ENCODE assay signal across 29 mouse cellular contexts in the genomic region with DNA sequence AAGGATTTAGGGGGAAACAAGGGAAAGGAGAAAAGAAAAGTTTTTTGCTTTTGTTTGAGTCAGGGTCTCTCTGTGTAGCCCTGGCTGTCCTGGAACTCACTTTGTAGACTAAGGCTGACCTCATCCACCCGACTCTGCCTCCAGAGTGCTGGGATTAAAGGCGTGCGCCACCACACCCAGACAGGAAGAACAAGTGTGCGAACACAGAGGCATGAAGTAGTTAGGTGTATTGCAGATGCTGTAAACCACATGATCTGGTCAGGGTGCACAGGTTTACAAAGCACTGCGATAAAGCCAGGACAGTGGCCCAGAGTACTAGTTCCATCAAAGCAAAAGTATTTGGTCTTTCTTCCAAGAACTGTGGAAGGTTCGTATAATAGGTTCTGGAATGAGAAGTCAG. TPM values are rescaled to one million over a fixed set of nuclear protein-coding genes. Genes with fewer than 3 reads are reported as not detected.
"Had no signal": no experiment of that assay in that cellular context is flagged by ENCODE, and none has a peak within 500 bp of the region (broad histone marks: within the 10 kb centered on the region; RNA-seq: fewer than 3 reads in every experiment).

No protein-coding gene starts in this region.

- H3K27me3 ChIP-seq: heart, embryonic 13.5 days; heart, embryonic 15.5 days; hindbrain, embryonic 13.5 days; hindbrain, embryonic 15.5 days; kidney, embryonic 15.5 days; limb, embryonic 13.5 days; limb, embryonic 15.5 days; liver, embryonic 12.5 days had no signal

- H3K9me3 ChIP-seq: heart, embryonic 13.5 days; heart, embryonic 15.5 days; hindbrain, embryonic 13.5 days; hindbrain, embryonic 15.5 days; kidney, embryonic 15.5 days; limb, embryonic 13.5 days; limb, embryonic 15.5 days; liver, embryonic 12.5 days had no signal

- H3K4me2 ChIP-seq: heart, embryonic 11.5 days; heart, embryonic 13.5 days; heart, embryonic 15.5 days; hindbrain, embryonic 13.5 days; hindbrain, embryonic 15.5 days; kidney, embryonic 15.5 days; limb, embryonic 13.5 days; limb, embryonic 15.5 days; liver, embryonic 12.5 days had no signal

- H3K27ac ChIP-seq: heart, embryonic 13.5 days; heart, embryonic 15.5 days; hindbrain, embryonic 13.5 days; hindbrain, embryonic 15.5 days; hindbrain, postnatal 0 days; kidney, embryonic 15.5 days; kidney, postnatal 0 days; limb, embryonic 13.5 days; limb, embryonic 15.5 days; liver, embryonic 12.5 days; liver, embryonic 14.5 days had no signal

- H3K4me1 ChIP-seq: hindbrain, embryonic 13.5 days; hindbrain, embryonic 15.5 days; kidney, embryonic 15.5 days; limb, embryonic 13.5 days; limb, embryonic 15.5 days; liver, embryonic 12.5 days had no signal

- H3K4me3 ChIP-seq: heart, embryonic 13.5 days; heart, embryonic 15.5 days; hindbrain, embryonic 13.5 days; hindbrain, embryonic 15.5 days; kidney, embryonic 15.5 days; limb, embryonic 13.5 days; limb, embryonic 15.5 days; liver, embryonic 12.5 days had no signal

- DNase-seq: gastrocnemius, postnatal 14 days; gastrocnemius, postnatal 36 days; heart, adult 18-20 months; heart, postnatal 14 days; heart, postnatal 36 days; kidney, adult 11 months; kidney, adult 2 months; kidney, adult 9 months; kidney, postnatal 14 days; kidney, postnatal 36 days; layer of hippocampus, adult 9-11 months; layer of hippocampus, postnatal 36 days; left cerebral cortex, postnatal 4 days had no signal

- ATAC-seq: hindbrain, postnatal 0 days; liver, embryonic 12.5 days had no signal

- H3K9ac ChIP-seq: heart, embryonic 13.5 days; heart, embryonic 15.5 days; hindbrain, embryonic 13.5 days; hindbrain, embryonic 15.5 days; kidney, embryonic 15.5 days; limb, embryonic 13.5 days; limb, embryonic 15.5 days; liver, embryonic 12.5 days; liver, embryonic 14.5 days had no signal

RNA-seq across cellular contexts. Expression of a gene that starts 39.5 kb away (rescaled TPM):
- total RNA-seq: hematopoietic stem cell, adult 5-6 weeks; liver, adult 2 months had no signal
- polyA plus RNA-seq: heart, embryonic 11.5 days; hindbrain, embryonic 11.5 days; hindbrain, embryonic 13.5 days; hindbrain, embryonic 15.5 days; limb, embryonic 11.5 days; liver, adult 2 months had no signal
